Mouse (Mus musculus) cerebellum, adult 2 months (tissue): ENCODE data around the gene Xaf1.

ENCODE experiments used
- CTCF ChIP-seq: fragments of 200-500 bp; IDR thresholded peaks from 2 replicates; pipeline ENCODE4 v1.5.1; 2011; ENCODE audit warnings: low read depth, mild to moderate bottlenecking, control low read depth, low read length, moderate library complexity, borderline replicate concordance; ENCODE audit not compliant: insufficient read depth
- POLR2A ChIP-seq: fragments of 200-500 bp; IDR thresholded peaks from 2 replicates; pipeline ENCODE4 v1.6.1; 2011; ENCODE audit warnings: low read length, control low read depth, borderline replicate concordance; ENCODE audit not compliant: insufficient read depth

- TF ChIP-seq CTCF (no peak), POLR2A (no peak)
Measured at GRCm38 (mm10) chr11:72273341-72273740, 28.1 kb upstream of the Xaf1 start.
